Mouse (Mus musculus): ENCODE data around the gene Gabra3. TPM values are rescaled to one million over a fixed set of nuclear protein-coding genes. Genes with fewer than 3 reads are reported as not detected.

The Gabra3 gene
- polyA plus RNA-seq, 1 experiment from 2014 or later, result 0.43 TPM

MicroRNAs within 50 kb of the gene (microRNA counts, 519-probe panel; counts per million panel counts)
- microRNA mmu-miR-105, result 32.2 counts per million
- 32.2 counts per million for microRNA mmu-miR-767

Small RNA genes lying within 50 kb of the gene (microRNA-seq; reads per million reads assigned to microRNA genes)
- not detected for gene Mir105 (ENCODE audit: borderline number of aligned reads)
- not detected for gene Mir767 (ENCODE audit: borderline number of aligned reads)

Other genes starting within 250 kb of the Gabra3 start
- 0.17 TPM in 1 of 2 replicates, not detected in the other for gene Gabrq, start 168.3 kb upstream of the Gabra3 start, polyA plus RNA-seq (2014; fragmentation: Nextera tagmentation; extraction: Ambion mirVana)

All from heart, embryonic 11.5 days (tissue).